28 mouse cellular contexts compared by ENCODE assay signal in the genomic region with DNA sequence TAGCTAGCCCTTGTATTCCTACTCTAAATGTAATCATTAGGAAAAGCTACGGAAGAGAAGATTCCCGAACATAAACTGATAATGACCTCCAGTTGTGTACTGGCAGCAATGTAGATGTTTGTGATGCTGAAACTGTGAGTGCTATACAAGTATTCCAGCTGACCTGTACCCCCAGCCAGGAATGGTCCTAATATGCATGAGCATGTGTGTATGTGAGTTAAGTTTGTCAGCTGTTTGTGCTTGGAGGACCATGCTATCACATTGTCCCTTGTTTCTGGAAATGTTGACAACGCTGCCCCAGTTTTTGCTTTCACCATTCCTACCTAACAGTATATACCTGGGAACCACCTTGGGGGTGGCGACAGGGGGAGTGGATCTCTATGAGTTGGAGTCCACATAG.
"Had no signal": no experiment of that assay in that cellular context is flagged by ENCODE, and none has a peak within 500 bp of the region (broad histone marks: within the 10 kb centered on the region; RNA-seq: fewer than 3 reads in every experiment).

No protein-coding gene starts in this region.

- H3K4me1 ChIP-seq: embryonic facial prominence, embryonic 10.5 days; embryonic facial prominence, embryonic 12.5 days; embryonic facial prominence, embryonic 13.5 days; embryonic facial prominence, embryonic 15.5 days; forebrain, embryonic 10.5 days; forebrain, embryonic 12.5 days; forebrain, embryonic 13.5 days; forebrain, embryonic 15.5 days had no signal

- H3K4me2 ChIP-seq: embryonic facial prominence, embryonic 12.5 days; embryonic facial prominence, embryonic 13.5 days; embryonic facial prominence, embryonic 15.5 days; forebrain, embryonic 12.5 days; forebrain, embryonic 13.5 days; forebrain, embryonic 15.5 days had no signal

- H3K9me3 ChIP-seq: embryonic facial prominence, embryonic 10.5 days; embryonic facial prominence, embryonic 12.5 days; embryonic facial prominence, embryonic 13.5 days; embryonic facial prominence, embryonic 15.5 days; forebrain, embryonic 10.5 days; forebrain, embryonic 12.5 days; forebrain, embryonic 13.5 days; forebrain, embryonic 15.5 days had no signal

- ATAC-seq: forebrain, embryonic 13.5 days; forebrain, embryonic 14.5 days; forebrain, embryonic 15.5 days; forebrain, embryonic 16.5 days; forebrain, postnatal 0 days had no signal

- H3K4me3 ChIP-seq: embryonic facial prominence, embryonic 10.5 days; embryonic facial prominence, embryonic 12.5 days; embryonic facial prominence, embryonic 13.5 days; embryonic facial prominence, embryonic 15.5 days; erythroblast, embryonic 14.5 days; forebrain, embryonic 10.5 days; forebrain, embryonic 12.5 days; forebrain, embryonic 13.5 days; forebrain, embryonic 15.5 days; gastrocnemius, adult 2 months; heart, adult 2 months had no signal

- H3K27me3 ChIP-seq: embryonic facial prominence, embryonic 12.5 days; embryonic facial prominence, embryonic 13.5 days; embryonic facial prominence, embryonic 15.5 days; forebrain, embryonic 12.5 days; forebrain, embryonic 13.5 days; forebrain, embryonic 15.5 days had no signal

- H3K27ac ChIP-seq: embryonic facial prominence, embryonic 10.5 days; embryonic facial prominence, embryonic 12.5 days; embryonic facial prominence, embryonic 13.5 days; embryonic facial prominence, embryonic 15.5 days; forebrain, embryonic 10.5 days; forebrain, embryonic 12.5 days; forebrain, embryonic 13.5 days; forebrain, embryonic 15.5 days; gastrocnemius, adult 2 months; heart, adult 2 months had no signal

- DNase-seq: cerebellum, adult 2 months; cerebellum, adult 8-10 months; cerebellum, adult 9-10 months; cerebellum, adult 9-11 months; cerebellum, postnatal 10 days; cerebellum, postnatal 14 days; cerebellum, postnatal 25 days; cerebellum, postnatal 36 days; embryo, embryonic 11 days; forebrain, postnatal 0 days; gastrocnemius, adult 2 months; gastrocnemius, postnatal 10 days; gastrocnemius, postnatal 14 days; gastrocnemius, postnatal 25 days; gastrocnemius, postnatal 36 days; heart, adult 18-20 months; heart, adult 2 months had no signal

- H3K9ac ChIP-seq: embryonic facial prominence, embryonic 12.5 days; embryonic facial prominence, embryonic 13.5 days; embryonic facial prominence, embryonic 15.5 days; forebrain, embryonic 12.5 days; forebrain, embryonic 13.5 days; forebrain, embryonic 15.5 days; forebrain, postnatal 0 days had no signal
